Mouse (Mus musculus) limb, embryonic 15.5 days (tissue): ENCODE measurements around the gene Polr3gl. TPM values are rescaled to one million over a fixed set of nuclear protein-coding genes. Genes with fewer than 3 reads are reported as not detected.

Experiments
- ATAC-seq: fragments of 200-750 bp; cut with Nextera tagmentation; 2 replicates; pipeline ENCODE4 v1.8.0; 2017; ENCODE audit warnings: low read depth, moderate TSS enrichment; ENCODE audit not compliant: insufficient number of reproducible peaks, low FRiP score, low TSS enrichment
- H3K27ac ChIP-seq: fragments of 300-500 bp; sonication (generic); 2 replicates; pipeline ENCODE4 v1.5.1; 2015; ENCODE audit warnings: moderate library complexity, mild to moderate bottlenecking, inconsistent platforms
- H3K27me3 ChIP-seq: fragments of 300-500 bp; sonication (generic); 2 replicates; pipeline ENCODE4 v1.6.1; 2015; ENCODE audit warnings: inconsistent platforms
- H3K36me3 ChIP-seq: fragments of 300-500 bp; sonication (generic); 2 replicates; pipeline ENCODE4 v1.6.1; 2015; ENCODE audit warnings: inconsistent platforms
- H3K4me1 ChIP-seq: fragments of 300-500 bp; sonication (generic); 2 replicates; pipeline ENCODE4 v1.6.1; 2015; ENCODE audit warnings: inconsistent platforms
- H3K4me2 ChIP-seq: fragments of 300-500 bp; sonication (generic); 2 replicates; pipeline ENCODE4 v1.6.1; 2015; ENCODE audit warnings: mild to moderate bottlenecking, inconsistent platforms
- H3K4me3 ChIP-seq: fragments of 300-500 bp; sonication (generic); 2 replicates; pipeline ENCODE4 v1.5.1; 2015; ENCODE audit warnings: mild to moderate bottlenecking, inconsistent platforms
- H3K9ac ChIP-seq: fragments of 300-500 bp; sonication (generic); 2 replicates; pipeline ENCODE4 v1.6.1; 2015; ENCODE audit warnings: inconsistent platforms
- H3K9me3 ChIP-seq: fragments of 300-500 bp; sonication (generic); 2 replicates; pipeline ENCODE4 v1.6.1; 2016; ENCODE audit warnings: inconsistent platforms
- WGBS: fragments of 180-500 bp; shearing (Covaris S2); methylation state at CpG from one replicate; pipeline ENCODE4 v1.1.7; 2015; 5-methylcytosine and 5-hydroxymethylcytosine counted together
- polyA plus RNA-seq: library from polyadenylated mRNA; unstranded; fragments of >200 nt; fragmentation: Nextera tagmentation; extraction: Ambion mirVana; gene quantifications from 2 replicates; pipeline ENCODE4 v1.2.1, GENCODE M21; 2015

Polr3gl gene
- polyA plus RNA-seq, result 38.9 and 42.0 TPM in 2 replicates

GRCm38 (mm10) chr3:96593790-96594560 lies at the start of gene Polr3gl:
Gene Polr3gl (minus strand): TSS chr3:96594181.
- Histone ChIP-seq H3K36me3 (no peaks in the 10 kb centered on the region), H3K4me3 (peak within 1 kb of the TSS; percentile 75), H3K9me3 (no peaks in the 10 kb centered on the region), H3K4me2 (peak within 1 kb of the TSS; percentile 75), H3K27ac (peak within 1 kb of the TSS; percentile 89), H3K27me3 (peaks cover 5% of the 10 kb centered on the region; the same call in 1 of the 2 replicates), H3K9ac (peak within 1 kb of the TSS; percentile 58), H3K4me1 (peaks cover 39% of the 10 kb centered on the region)
- ATAC-seq, result peak; percentile 87
- WGBS, result under 1% methylated on average over 38 of the region's 38 CpGs

GRCm38 (mm10) chr3:96639219-96639618 lies 45.2 kb upstream of the Polr3gl start:
- WGBS, result 85% methylated on average over 1 of the region's 1 CpGs
- no peak overlapping the region for H3K4me3 ChIP-seq
- no peak for ATAC-seq
- H3K36me3 ChIP-seq, result peaks cover 56% of the 10 kb centered on the region
- no peaks in the 10 kb centered on the region for H3K27me3 ChIP-seq
- H3K9ac ChIP-seq, result no peak overlapping the region
- H3K4me2 ChIP-seq, result no peak overlapping the region
- no peaks in the 10 kb centered on the region for H3K9me3 ChIP-seq
- peaks cover 21% of the 10 kb centered on the region for H3K4me1 ChIP-seq
- no peak overlapping the region for H3K27ac ChIP-seq

DNA sequence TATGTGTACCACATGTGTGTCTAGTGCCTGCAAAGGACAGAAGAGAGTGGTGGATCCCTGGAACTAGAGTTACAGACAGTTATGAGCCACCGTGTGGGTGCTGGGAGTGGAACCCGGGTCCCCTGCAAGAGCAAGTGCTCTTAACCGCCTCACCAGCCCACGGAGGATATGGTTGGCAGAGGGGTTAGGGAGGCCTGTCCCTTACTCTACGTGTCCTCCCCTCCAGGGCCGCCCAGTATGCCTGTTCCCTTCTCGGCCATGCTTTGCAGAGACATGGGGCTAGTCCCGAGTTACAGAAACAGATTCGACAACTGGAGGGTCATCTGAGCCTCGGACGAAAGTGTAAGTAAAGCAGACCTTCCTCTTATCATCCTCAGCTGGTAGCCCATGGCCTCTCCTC lies 42.5 kb upstream of the Polr3gl start:
- Histone ChIP-seq H3K4me2 (peak overlapping the region; percentile 57), H3K9me3 (no peaks in the 10 kb centered on the region), H3K4me1 (peaks cover 21% of the 10 kb centered on the region), H3K27ac (no peak overlapping the region), H3K36me3 (peaks cover 61% of the 10 kb centered on the region), H3K4me3 (peak overlapping the region; percentile 90), H3K9ac (0 out of 2 replicates have a peak overlapping the region, but pooled peaks have one; percentile 95), H3K27me3 (no peaks in the 10 kb centered on the region)
- no peak for ATAC-seq
- 69% methylated on average over 11 of the region's 11 CpGs for whole genome bisulfite sequencing

DNA sequence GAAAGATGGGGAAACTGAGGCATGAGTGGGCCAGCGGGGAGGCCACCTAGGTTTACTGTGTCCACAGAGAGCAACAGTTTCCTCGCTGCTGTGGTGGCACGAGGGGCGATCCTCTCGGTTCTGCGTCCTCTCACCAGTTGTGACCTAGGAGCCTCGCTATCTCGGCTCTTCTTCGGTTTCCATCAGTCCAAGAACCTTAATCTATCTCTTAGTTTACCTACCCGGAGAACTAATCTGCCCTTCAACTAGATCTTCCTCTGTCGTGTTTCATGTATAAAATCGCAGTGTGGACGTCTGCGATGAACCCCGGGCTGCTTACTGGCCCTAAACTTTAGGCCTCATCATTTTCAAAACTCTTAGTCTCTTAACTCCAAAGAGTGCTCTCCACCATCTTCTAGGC lies 41.9 kb upstream of the Polr3gl start:
- H3K27me3 ChIP-seq, result no peaks in the 10 kb centered on the region
- H3K4me1 ChIP-seq, result peaks cover 21% of the 10 kb centered on the region
- peaks cover 59% of the 10 kb centered on the region for H3K36me3 ChIP-seq

DNA sequence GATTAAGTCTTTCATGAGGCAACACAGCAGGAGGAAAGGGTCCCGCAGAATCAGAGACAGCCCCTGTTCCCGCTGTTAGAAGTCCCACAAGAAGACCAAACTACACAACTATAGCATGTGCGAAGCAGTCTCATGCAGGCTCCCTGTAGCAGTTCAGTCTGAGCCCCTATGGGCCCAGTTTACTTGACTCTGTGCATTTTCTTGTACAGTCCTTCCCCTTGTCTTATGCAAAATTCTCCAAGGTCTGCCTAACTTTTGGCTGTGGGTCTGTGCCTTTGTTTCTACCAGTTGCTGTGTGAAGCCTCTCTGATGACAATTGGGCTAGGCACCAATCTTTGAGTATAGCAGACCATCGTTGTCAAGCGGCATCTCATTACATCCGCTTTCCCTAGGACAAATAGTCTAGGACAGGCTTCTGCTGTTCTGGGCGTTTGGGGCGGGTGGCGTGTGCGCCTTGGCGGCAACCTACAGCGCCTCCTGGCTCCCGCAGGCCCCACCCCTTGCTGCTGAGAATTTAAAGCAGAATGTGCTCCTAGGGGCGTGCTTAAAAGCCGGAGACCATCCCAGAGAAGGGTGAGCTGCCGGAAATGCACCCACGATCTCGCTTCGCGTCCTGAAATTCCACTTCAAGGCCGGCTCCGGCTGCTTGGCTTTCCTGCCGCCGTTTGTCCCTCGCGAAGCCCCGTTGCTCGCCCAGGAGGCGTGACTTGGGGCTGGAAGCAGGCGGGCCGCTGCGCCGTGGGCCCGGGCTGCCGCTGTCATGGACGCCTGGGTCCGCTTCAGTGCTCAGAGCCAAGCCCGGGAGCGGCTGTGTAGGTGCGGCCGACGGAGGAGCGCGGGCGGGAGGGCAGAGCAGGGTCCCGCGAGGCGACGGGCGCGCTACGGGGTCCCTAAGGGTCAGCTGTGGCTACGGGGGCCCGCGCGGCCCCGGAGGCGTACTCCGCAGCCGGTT lies 41.2 kb upstream of the Polr3gl start, which contains the start of the genes Pex11b and Gm42957:
Gene Pex11b, plus strand, starts transcription at position 449 of the 952 bp plus-strand sequence.
Gene Gm42957, plus strand, starts transcription at position 547 of the 952 bp plus-strand sequence.
- H3K9me3 ChIP-seq, result no peaks in the 10 kb centered on the region
- H3K4me2 ChIP-seq, result peak within 1 kb of the TSS; percentile 57
- peaks cover 55% of the 10 kb centered on the region for H3K36me3 ChIP-seq
- no peaks in the 10 kb centered on the region for H3K27me3 ChIP-seq
- H3K27ac ChIP-seq, result peak within 1 kb of the TSS; percentile 90
- WGBS, result 1% methylated on average over 60 of the region's 60 CpGs
- peaks cover 28% of the 10 kb centered on the region for H3K4me1 ChIP-seq
- peak within 1 kb of the TSS; percentile 90 for H3K4me3 ChIP-seq
- ATAC-seq, result peak; percentile 85
- H3K9ac ChIP-seq, result peak within 1 kb of the TSS; percentile 95

More for the DNA sequence above, 41.9 kb upstream of the Polr3gl start:
- H3K9me3 ChIP-seq, result no peaks in the 10 kb centered on the region
- ATAC-seq, result no peak
- whole genome bisulfite sequencing, result 8% methylated on average over 15 of the region's 15 CpGs
- H3K27ac ChIP-seq, result peak overlapping the region; percentile 90
- H3K4me3 ChIP-seq, result peak overlapping the region; percentile 90
- H3K4me2 ChIP-seq, result peak overlapping the region; percentile 57
- peak overlapping the region; percentile 95 for H3K9ac ChIP-seq

DNA sequence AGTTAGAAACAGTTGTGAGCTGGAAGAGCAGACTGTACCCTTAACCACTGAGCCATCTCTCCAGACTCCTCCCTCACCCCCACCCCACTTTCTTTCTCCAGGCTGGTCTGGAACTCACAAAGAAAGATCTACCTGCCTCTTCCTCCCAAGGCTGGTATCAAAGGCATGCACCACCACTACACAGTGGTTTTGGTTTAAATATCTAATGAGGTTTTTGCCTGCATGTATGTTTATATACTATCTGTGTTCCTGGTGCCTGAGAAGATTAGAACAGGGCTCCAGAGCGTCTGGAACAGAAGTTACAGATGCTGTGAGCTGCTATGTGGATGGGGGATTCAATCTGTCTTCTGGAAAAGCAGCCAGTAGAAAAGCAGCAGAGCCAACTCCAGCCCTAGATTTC lies 40.0 kb upstream of the Polr3gl start:
- Histone ChIP-seq H3K4me2 (no peak overlapping the region), H3K9ac (no peak overlapping the region), H3K4me3 (no peak overlapping the region), H3K4me1 (peaks cover 30% of the 10 kb centered on the region), H3K36me3 (peaks cover 43% of the 10 kb centered on the region), H3K9me3 (no peaks in the 10 kb centered on the region), H3K27me3 (no peaks in the 10 kb centered on the region), H3K27ac (no peak overlapping the region)
- 65% methylated on average over 1 of the region's 1 CpGs for WGBS
- ATAC-seq, result no peak

- Histone ChIP-seq H3K4me1 (peaks cover 35% of the 10 kb centered on the region), H3K36me3 (peaks cover 24% of the 10 kb centered on the region), H3K27ac (no peak overlapping the region), H3K9ac (no peak overlapping the region), H3K4me3 (no peak overlapping the region), H3K27me3 (no peaks in the 10 kb centered on the region), H3K9me3 (no peaks in the 10 kb centered on the region), H3K4me2 (no peak overlapping the region)
- no peak for ATAC-seq
These were observed 38.1 kb upstream of the Polr3gl start for GRCm38 (mm10) chr3:96632058-96632457.

- Histone ChIP-seq H3K4me2 (peak within 1 kb of the TSS; percentile 69), H3K27me3 (no peaks in the 10 kb centered on the region), H3K27ac (peak within 1 kb of the TSS; percentile 81), H3K36me3 (peaks cover 35% of the 10 kb centered on the region), H3K9ac (peak within 1 kb of the TSS; percentile 65), H3K4me3 (peak within 1 kb of the TSS; percentile 57), H3K9me3 (no peaks in the 10 kb centered on the region), H3K4me1 (peaks cover 20% of the 10 kb centered on the region)
- WGBS, result under 1% methylated on average over 48 of the region's 48 CpGs
- ATAC-seq, result peak; percentile 93
These were observed 36.0 kb upstream of the Polr3gl start, which contains the start of gene Rbm8a for GRCm38 (mm10) chr3:96629729-96630600. Gene Rbm8a (plus strand): TSS chr3:96629933.

- H3K4me1 ChIP-seq, result no peaks in the 10 kb centered on the region
- no peak overlapping the region for H3K4me3 ChIP-seq
- no peak for ATAC-seq
- H3K9ac ChIP-seq, result no peak overlapping the region
- no peak overlapping the region for H3K4me2 ChIP-seq
- H3K27ac ChIP-seq, result no peak overlapping the region
- no peaks in the 10 kb centered on the region for H3K27me3 ChIP-seq
- 88% methylated on average over 4 of the region's 4 CpGs for WGBS
- H3K36me3 ChIP-seq, result peaks cover 61% of the 10 kb centered on the region
- H3K9me3 ChIP-seq, result no peaks in the 10 kb centered on the region
These were observed 29.2 kb upstream of the Polr3gl start for GRCm38 (mm10) chr3:96623201-96623600.

DNA sequence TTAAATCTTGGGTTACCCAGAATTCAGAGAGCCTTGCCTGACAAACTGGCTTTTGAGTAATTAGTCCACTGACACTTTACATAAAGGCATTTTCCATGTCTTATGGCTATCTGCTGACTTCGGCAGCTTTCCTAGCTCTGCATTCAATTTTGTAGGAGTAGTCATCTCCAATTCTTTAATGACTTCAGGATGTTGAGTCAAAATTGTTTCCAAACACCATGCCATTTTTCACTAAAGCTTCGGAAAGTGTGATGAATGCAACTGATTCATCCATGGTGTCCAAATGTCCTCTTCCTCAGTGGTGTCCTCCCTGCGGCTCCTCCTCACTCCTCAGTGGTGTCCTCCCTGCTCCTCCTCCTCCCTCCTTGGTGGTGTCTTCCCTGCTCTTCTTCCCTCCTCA lies 24.0 kb upstream of the Polr3gl start:
- H3K27me3 ChIP-seq, result no peaks in the 10 kb centered on the region
- H3K4me2 ChIP-seq, result no peak overlapping the region
- no peak overlapping the region for H3K4me3 ChIP-seq
- H3K27ac ChIP-seq, result no peak overlapping the region
- H3K4me1 ChIP-seq, result no peaks in the 10 kb centered on the region
- H3K36me3 ChIP-seq, result peaks cover 60% of the 10 kb centered on the region
- no peak overlapping the region for H3K9ac ChIP-seq
- no peak for ATAC-seq
- WGBS, result 68% methylated on average over 3 of the region's 3 CpGs
- no peaks in the 10 kb centered on the region for H3K9me3 ChIP-seq

DNA sequence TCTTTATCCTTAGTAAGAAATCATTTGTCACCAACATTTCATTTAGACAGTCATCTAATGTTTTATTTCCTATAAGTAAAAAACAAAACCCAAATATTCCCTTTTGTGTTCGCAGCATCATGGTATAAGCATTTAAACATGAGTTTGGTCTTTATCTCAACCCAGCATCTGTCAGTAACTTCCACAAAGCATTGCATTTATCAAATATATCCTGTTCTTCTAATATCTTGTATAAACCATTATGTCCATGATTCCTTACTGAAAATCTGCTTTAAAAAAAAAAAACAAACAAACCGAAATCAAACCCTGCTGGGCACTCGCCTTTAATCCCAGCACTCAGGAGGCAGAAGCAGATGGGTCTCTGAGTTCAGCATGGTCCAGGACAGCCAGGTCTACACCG lies 12.6 kb upstream of the Polr3gl start:
- Histone ChIP-seq H3K36me3 (peaks cover 10% of the 10 kb centered on the region; the same call in 1 of the 2 replicates), H3K9ac (no peak overlapping the region), H3K27me3 (no peaks in the 10 kb centered on the region), H3K9me3 (no peaks in the 10 kb centered on the region), H3K4me3 (no peak overlapping the region), H3K4me1 (peaks cover 28% of the 10 kb centered on the region), H3K4me2 (no peak overlapping the region), H3K27ac (no peak overlapping the region)
- WGBS, result 88% methylated on average over 4 of the region's 4 CpGs
- no peak for ATAC-seq
